Mouse (Mus musculus) liver, embryonic 15.5 days (tissue): Measurements from ENCODE around the gene Wdr25. TPM values are rescaled to one million over a fixed set of nuclear protein-coding genes. Genes with fewer than 3 reads are reported as not detected.
A peak's percentile ranks its signal among the peaks of the same experiment; 100 is the strongest.

Source experiments
- ATAC-seq: fragments of 200-750 bp; cut with Nextera tagmentation; 2 replicates; pipeline ENCODE4 v1.8.0; 2017; ENCODE audit warnings: moderate number of reproducible peaks, mild to moderate bottlenecking, moderate library complexity; ENCODE audit not compliant: insufficient read depth
- H3K27ac ChIP-seq: fragments of 300-500 bp; sonication (generic); replicated peaks from 2 replicates; pipeline ENCODE4 v1.5.1; 2015; ENCODE audit warnings: mild to moderate bottlenecking, inconsistent platforms
- H3K27me3 ChIP-seq: fragments of 300-500 bp; sonication (generic); 2 replicates; pipeline ENCODE4 v1.6.1; 2015; ENCODE audit warnings: mild to moderate bottlenecking, inconsistent platforms
- H3K36me3 ChIP-seq: fragments of 300-500 bp; sonication (generic); replicated peaks from 2 replicates; pipeline ENCODE4 v1.6.1; 2015; ENCODE audit warnings: moderate library complexity, mild to moderate bottlenecking, inconsistent platforms
- H3K4me1 ChIP-seq: fragments of 300-500 bp; sonication (generic); replicated peaks from 2 replicates; pipeline ENCODE4 v1.6.1; 2015; ENCODE audit warnings: inconsistent platforms
- H3K4me2 ChIP-seq: fragments of 300-500 bp; sonication (generic); 2 replicates; pipeline ENCODE4 v1.6.1; 2015; ENCODE audit warnings: moderate library complexity, mild to moderate bottlenecking, inconsistent platforms
- H3K4me3 ChIP-seq: fragments of 300-500 bp; sonication (generic); replicated peaks from 2 replicates; pipeline ENCODE4 v1.5.1; 2015; ENCODE audit warnings: mild to moderate bottlenecking, inconsistent platforms
- H3K9ac ChIP-seq: fragments of 300-500 bp; sonication (generic); 2 replicates; pipeline ENCODE4 v1.6.1; 2015; ENCODE audit warnings: moderate library complexity, mild to moderate bottlenecking, inconsistent platforms
- H3K9me3 ChIP-seq: fragments of 300-500 bp; sonication (generic); replicated peaks from 2 replicates; pipeline ENCODE4 v1.6.1; 2016; ENCODE audit warnings: inconsistent platforms
- WGBS: fragments of 180-500 bp; shearing (Covaris S2); methylation state at CpG from one replicate; pipeline ENCODE4 v1.1.7; 2015; ENCODE audit warnings: mixed read lengths; ENCODE audit not compliant: insufficient replicate concordance; 5-methylcytosine and 5-hydroxymethylcytosine counted together
- polyA plus RNA-seq: library from polyadenylated mRNA; unstranded; fragments of >200 nt; fragmentation: Nextera tagmentation; extraction: Ambion mirVana; gene quantifications from 2 replicates; pipeline ENCODE4 v1.2.1, GENCODE M21; 2015

The Wdr25 gene
- polyA plus RNA-seq, 1 experiment from 2014 or later, result 2.4 TPM

DNA sequence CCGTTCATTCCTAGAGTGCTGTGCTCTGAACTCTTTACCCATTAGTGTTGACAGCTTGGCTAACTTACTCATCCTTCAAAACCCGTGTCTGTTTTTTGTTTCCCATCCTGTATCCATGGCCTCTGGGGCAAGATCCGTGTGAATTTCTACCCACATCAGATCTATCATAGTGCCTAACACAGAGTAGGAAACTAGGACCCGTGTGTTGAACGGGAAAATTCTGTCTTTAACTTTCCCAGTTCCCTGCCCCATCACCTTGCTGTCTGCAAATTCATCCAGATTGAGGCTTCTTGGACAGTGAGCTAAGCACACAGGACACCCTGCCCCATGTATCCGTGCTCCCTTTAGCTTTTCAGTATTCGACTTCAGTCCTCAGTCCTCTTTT, 993 bp downstream of the Wdr25 start:
- ATAC-seq, result peak; percentile 1
- 2% methylated on average over 7 of the region's 7 CpGs for WGBS

DNA sequence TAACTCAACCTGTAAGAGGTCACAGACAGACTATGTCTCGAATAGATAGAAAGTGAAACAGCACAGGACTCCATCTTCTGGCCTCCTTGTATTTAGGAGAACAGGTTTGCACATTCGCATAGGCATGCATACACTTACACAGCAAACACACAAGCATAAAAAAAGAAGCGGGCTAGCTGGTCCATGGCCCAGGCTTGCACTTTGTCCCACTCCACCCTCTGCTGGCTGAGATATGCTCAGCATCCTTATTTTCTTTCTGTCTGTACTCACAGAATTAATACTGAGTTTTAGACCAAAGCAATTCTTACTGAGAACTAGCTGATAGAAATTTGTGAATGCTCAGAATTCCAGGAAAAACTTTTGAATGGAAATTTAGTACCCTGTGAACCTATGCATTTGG, 2.6 kb downstream of the Wdr25 start:
- no peaks in the 10 kb centered on the region for H3K27me3 ChIP-seq
- H3K4me2 ChIP-seq, result no peak overlapping the region
- WGBS, result 47% methylated on average over 3 of the region's 3 CpGs
- H3K4me1 ChIP-seq, result peaks cover 28% of the 10 kb centered on the region
- H3K9ac ChIP-seq, result no peak overlapping the region
- no peak overlapping the region for H3K4me3 ChIP-seq
- ATAC-seq, result no peak
- H3K9me3 ChIP-seq, result no peaks in the 10 kb centered on the region
- H3K27ac ChIP-seq, result no peak overlapping the region
- H3K36me3 ChIP-seq, result no peaks in the 10 kb centered on the region

More for the DNA sequence above, 993 bp downstream of the Wdr25 start:
- peaks cover 12% of the 10 kb centered on the region for H3K36me3 ChIP-seq
- peak overlapping the region; percentile 54; the same call in 1 of the 2 replicates for H3K27ac ChIP-seq
- peak overlapping the region; percentile 81 for H3K4me3 ChIP-seq
- no peaks in the 10 kb centered on the region for H3K27me3 ChIP-seq
- no peaks in the 10 kb centered on the region for H3K9me3 ChIP-seq
- peak overlapping the region; percentile 89 for H3K4me2 ChIP-seq
- H3K9ac ChIP-seq, result peak overlapping the region; percentile 66
- peaks cover 28% of the 10 kb centered on the region for H3K4me1 ChIP-seq

DNA sequence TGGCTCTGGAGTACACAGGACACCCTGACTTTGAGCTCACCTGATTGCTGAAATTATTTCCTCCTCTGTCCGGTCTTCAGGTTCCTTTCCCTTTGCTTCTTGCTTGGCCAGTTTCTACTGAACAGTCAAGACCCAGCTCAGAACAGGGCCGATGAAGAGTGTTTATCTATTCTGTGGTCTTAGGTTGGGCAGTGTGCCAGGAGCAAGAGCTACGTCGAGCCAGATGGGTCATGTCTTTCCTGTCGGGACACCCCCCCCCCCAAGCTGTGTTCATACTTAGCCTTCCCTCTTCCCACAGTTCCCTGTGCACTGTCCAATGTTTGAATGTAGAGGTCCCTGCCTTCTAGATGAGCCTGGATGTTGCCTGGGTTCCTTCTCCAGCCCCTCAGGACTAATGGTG, 7.9 kb downstream of the Wdr25 start:
- no peak for ATAC-seq
- no peak overlapping the region for H3K4me3 ChIP-seq
- 27% methylated on average over 5 of the region's 5 CpGs for WGBS
- no peaks in the 10 kb centered on the region for H3K4me1 ChIP-seq
- H3K27ac ChIP-seq, result no peak overlapping the region
- no peaks in the 10 kb centered on the region for H3K9me3 ChIP-seq
- H3K36me3 ChIP-seq, result no peaks in the 10 kb centered on the region
- no peak overlapping the region for H3K9ac ChIP-seq
- H3K4me2 ChIP-seq, result no peak overlapping the region
- no peaks in the 10 kb centered on the region for H3K27me3 ChIP-seq

DNA sequence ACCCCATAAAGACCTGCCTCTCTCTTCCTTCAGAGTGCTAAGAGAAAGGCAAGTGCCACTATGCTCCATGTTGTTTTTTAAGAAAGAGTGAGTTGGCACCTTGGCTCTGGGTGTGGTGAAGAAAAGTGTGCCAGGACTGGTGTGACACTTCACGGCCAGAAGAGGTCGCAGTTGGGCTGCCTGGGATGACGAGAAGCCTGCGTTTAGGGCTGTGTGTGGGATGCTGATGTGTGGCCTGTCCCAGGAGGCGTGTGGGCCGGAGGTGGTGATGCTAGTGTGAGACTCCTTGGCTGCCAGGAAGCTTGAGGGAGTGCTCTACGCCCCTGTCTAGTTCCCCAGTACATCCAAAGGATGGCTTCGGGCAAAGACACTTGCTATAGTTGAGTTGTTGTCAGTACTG, 9.5 kb downstream of the Wdr25 start:
- Histone ChIP-seq H3K4me3 (no peak overlapping the region), H3K27ac (no peak overlapping the region), H3K9ac (no peak overlapping the region), H3K27me3 (no peaks in the 10 kb centered on the region), H3K36me3 (no peaks in the 10 kb centered on the region), H3K9me3 (no peaks in the 10 kb centered on the region), H3K4me1 (no peaks in the 10 kb centered on the region), H3K4me2 (no peak overlapping the region)
- ATAC-seq, result 0 out of 2 replicates have a peak, but pooled peaks have one; percentile 47
- 21% methylated on average over 8 of the region's 8 CpGs for WGBS

DNA sequence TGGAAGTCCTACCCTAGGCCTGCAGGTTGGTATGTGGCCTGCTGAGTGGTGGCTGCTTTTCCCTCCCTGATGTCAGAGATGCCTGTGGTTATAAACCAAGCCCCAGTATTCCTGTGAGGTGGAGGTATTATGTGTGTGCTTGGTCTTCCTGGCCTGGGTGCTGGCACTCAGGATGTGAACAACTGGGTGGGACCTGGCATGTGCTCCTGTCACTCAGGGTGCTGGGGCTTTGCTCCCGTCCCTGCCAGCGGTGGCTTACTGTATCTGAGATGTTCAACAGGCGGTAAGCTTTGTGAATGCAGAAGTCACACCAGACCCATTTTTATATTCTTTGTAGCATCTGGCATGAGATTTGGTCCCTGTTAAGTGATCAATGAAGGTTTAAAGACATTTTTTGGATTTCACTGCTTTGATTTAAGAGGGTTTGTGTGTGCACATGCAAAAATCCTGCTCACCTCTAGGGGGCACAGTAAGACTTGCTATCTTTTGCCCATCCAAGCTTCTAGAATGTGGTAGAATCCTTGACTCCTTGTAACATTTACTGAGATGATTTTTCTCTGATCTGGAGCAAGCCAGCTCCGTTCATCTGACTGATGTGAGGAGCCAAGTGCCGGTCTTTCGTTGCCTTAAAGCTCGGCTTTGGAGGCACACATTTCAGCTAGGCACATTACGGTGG, 10.3 kb downstream of the Wdr25 start:
- Histone ChIP-seq H3K36me3 (no peaks in the 10 kb centered on the region), H3K4me1 (no peaks in the 10 kb centered on the region), H3K27ac (no peak overlapping the region), H3K9ac (no peak overlapping the region), H3K27me3 (no peaks in the 10 kb centered on the region), H3K4me2 (no peak overlapping the region), H3K9me3 (no peaks in the 10 kb centered on the region), H3K4me3 (no peak overlapping the region)
- no peak for ATAC-seq
- WGBS, result 78% methylated on average over 8 of the region's 8 CpGs

DNA sequence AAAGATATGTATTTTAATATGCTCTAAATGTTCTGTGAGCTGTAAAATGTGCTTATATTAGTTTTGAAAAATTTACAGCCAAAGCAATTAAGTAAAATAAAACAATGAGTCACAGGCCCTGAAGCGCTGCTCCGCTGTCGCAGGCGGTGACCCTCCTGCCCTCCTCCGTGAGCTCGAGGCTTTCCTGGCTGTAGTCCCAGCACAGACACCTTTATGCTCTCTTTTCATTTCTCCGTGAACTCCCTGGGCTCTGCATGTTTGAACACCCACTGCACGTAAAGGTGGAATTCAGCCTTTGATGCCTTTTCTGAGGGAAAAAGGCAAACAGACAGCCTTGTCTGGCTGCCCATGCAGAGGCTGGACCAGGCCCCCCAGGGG, 10.8 kb downstream of the Wdr25 start:
- H3K36me3 ChIP-seq, result no peaks in the 10 kb centered on the region
- no peaks in the 10 kb centered on the region for H3K27me3 ChIP-seq
- no peak overlapping the region for H3K4me2 ChIP-seq
- no peak for ATAC-seq
- no peaks in the 10 kb centered on the region for H3K4me1 ChIP-seq
- H3K27ac ChIP-seq, result no peak overlapping the region
- no peak overlapping the region for H3K9ac ChIP-seq
- H3K9me3 ChIP-seq, result no peaks in the 10 kb centered on the region
- 85% methylated on average over 8 of the region's 8 CpGs for WGBS
- H3K4me3 ChIP-seq, result no peak overlapping the region

DNA sequence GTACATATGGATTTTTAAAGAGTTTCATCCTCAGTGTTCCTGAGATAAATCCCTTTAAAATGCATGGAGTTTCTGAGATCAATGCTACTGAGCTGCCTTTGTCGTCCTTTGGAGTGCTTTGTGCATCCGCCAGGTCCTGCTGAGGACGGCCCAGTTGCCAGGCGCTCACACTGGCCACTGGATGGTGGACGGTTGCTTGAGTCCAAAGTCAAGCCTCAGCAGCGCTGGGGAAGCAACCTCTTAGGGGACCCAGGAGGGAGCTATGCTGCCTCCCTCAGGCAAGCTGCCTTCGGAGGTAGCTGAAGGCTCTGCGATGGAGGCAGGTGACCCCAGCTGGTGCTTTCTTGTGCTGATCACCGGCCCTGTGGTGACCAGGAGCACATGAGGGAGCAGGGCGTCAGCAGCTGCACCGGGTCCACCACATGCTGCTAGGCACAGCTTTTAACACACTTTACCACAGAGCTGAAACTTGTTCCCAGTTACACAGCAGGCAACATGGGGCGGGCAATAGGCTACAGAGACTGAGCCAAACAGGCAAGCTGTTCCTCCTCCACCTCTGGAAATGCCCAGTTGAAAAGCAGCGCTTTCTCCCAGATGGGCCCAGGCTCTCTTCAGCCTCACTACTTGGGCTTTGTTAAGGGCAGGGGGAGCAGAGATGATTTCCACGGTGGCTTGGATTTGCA, 12.3 kb downstream of the Wdr25 start:
- Histone ChIP-seq H3K36me3 (no peaks in the 10 kb centered on the region), H3K4me3 (no peak overlapping the region), H3K4me2 (no peak overlapping the region), H3K9me3 (no peaks in the 10 kb centered on the region), H3K27me3 (no peaks in the 10 kb centered on the region), H3K27ac (no peak overlapping the region), H3K9ac (no peak overlapping the region), H3K4me1 (no peaks in the 10 kb centered on the region)
- 66% methylated on average over 14 of the region's 14 CpGs for WGBS
- no peak for ATAC-seq

DNA sequence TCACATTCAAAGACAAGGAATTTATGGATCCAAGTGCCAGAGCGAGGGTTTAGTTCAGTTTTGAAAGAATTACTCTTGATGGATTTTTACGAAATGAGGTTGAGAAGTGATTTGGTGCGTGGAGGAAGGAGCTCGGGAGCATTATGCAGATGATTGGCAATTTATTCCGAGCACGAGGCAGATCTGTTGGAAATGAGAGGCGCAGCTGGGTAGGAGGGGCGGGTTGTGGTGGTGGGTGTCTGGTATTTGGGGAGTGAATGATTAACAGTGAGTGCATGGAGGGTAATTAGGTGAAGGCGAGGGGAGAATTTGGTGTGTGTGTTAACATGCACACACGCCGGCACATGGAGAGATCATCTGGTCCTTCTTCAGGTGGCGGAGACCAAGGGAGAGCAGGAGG, 13.0 kb downstream of the Wdr25 start:
- WGBS, result 80% methylated on average over 12 of the region's 12 CpGs
- Histone ChIP-seq H3K4me1 (no peaks in the 10 kb centered on the region), H3K36me3 (no peaks in the 10 kb centered on the region), H3K9ac (no peak overlapping the region), H3K27ac (no peak overlapping the region), H3K9me3 (no peaks in the 10 kb centered on the region), H3K4me2 (no peak overlapping the region), H3K27me3 (no peaks in the 10 kb centered on the region), H3K4me3 (no peak overlapping the region)
- no peak for ATAC-seq

DNA sequence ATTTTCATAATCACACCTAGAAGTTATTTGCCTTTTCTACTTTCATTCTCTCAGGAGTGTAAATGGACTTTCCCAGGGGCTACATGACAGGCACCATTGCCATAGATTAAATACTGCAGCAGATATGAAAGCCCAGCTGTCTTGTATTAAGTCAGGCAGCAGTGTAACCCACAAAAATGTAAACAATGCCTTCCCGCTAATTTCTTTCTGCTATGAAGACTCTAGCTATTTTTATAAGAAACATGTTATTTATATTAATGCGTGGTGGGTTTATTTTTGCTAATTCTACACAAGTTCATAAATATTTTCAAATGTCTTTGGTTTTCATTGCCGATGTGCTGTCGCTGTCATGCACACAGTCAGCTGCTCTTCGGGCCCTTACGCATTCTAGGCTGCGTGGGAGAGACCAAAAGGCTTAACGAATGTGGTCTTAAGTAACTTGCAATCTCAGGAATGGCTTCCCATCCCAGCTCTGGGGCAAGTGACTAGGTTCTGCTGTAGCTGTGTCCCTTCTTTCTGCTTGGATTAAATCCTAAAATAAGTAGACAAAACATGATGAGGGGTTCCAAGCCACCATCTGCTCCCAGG, 16.5 kb downstream of the Wdr25 start:
- H3K36me3 ChIP-seq, result no peaks in the 10 kb centered on the region
- ATAC-seq, result no peak
- WGBS, result 82% methylated on average over 8 of the region's 8 CpGs
- no peak overlapping the region for H3K4me3 ChIP-seq
- no peaks in the 10 kb centered on the region for H3K9me3 ChIP-seq
- no peak overlapping the region for H3K27ac ChIP-seq
- H3K4me1 ChIP-seq, result peaks cover 3% of the 10 kb centered on the region; the same call in 1 of the 2 replicates
- H3K9ac ChIP-seq, result no peak overlapping the region
- H3K27me3 ChIP-seq, result no peaks in the 10 kb centered on the region
- no peak overlapping the region for H3K4me2 ChIP-seq

DNA sequence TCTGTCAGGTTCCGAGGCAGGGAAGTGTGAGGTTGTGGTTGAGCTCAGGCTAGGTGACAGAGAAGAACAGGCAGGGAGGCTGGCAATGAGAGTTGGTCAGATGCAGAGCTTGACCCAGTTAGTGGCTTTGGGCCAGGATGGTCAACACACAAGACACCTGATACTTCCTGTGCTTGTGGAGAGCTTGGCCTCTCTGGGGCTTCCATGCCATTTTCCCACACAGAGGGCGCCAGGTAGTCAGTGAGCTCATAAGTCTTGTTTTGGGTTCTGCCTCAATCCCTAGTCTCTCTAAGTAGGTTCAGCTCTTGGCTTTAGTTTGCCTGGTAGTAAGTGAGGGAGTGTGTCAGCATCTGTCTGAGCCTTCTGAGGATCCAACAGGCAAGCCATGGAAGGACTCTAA, 19.0 kb downstream of the Wdr25 start:
- H3K4me3 ChIP-seq, result no peak overlapping the region
- H3K27ac ChIP-seq, result no peak overlapping the region
- no peak for ATAC-seq
- 63% methylated on average over 2 of the region's 2 CpGs for WGBS
- no peaks in the 10 kb centered on the region for H3K36me3 ChIP-seq
- H3K9me3 ChIP-seq, result no peaks in the 10 kb centered on the region
- H3K4me2 ChIP-seq, result no peak overlapping the region
- no peaks in the 10 kb centered on the region for H3K27me3 ChIP-seq
- H3K4me1 ChIP-seq, result peaks cover 3% of the 10 kb centered on the region; the same call in 1 of the 2 replicates
- no peak overlapping the region for H3K9ac ChIP-seq

DNA sequence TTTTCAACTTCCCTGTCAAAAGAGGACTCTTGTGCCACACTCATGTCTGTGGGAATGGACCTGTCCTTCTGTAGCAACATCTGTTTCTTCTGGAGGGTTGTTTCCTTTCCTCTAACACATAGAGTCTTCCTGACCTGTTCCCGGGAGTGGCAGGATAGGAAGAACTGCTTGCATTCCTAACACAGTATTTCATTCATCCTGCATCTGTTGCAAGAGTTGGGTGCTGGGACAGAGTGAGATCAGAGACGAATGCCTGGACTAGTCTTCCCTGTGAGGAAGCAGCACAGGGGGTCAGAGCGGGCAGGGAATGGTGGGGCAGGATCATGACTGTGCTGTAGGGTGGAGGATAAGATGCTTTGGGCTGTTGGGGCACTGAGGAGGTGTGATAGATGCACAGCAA, 20.8 kb downstream of the Wdr25 start:
- 52% methylated on average over 3 of the region's 3 CpGs for WGBS
- H3K36me3 ChIP-seq, result no peaks in the 10 kb centered on the region
- H3K27me3 ChIP-seq, result no peaks in the 10 kb centered on the region
- H3K27ac ChIP-seq, result no peak overlapping the region
- no peak overlapping the region for H3K4me3 ChIP-seq
- H3K4me2 ChIP-seq, result no peak overlapping the region
- no peak overlapping the region for H3K9ac ChIP-seq
- peaks cover 3% of the 10 kb centered on the region; the same call in 1 of the 2 replicates for H3K4me1 ChIP-seq
- no peaks in the 10 kb centered on the region for H3K9me3 ChIP-seq
- ATAC-seq, result no peak
